Mouse (Mus musculus) skeletal muscle tissue, adult 2 months (tissue): ENCODE results near the gene Nfib.
"Not testable (repeated sequence)": the region's sequence is repeated elsewhere in the genome, so short reads cannot be mapped to it uniquely, and the experiment has no call there.

Source experiments
- DNase-seq: peaks from one replicate; pipeline ENCODE4 v3.0.0-alpha.2; 2012; ENCODE audit warnings: low read depth, low spot score

Nfib gene

GRCm38 (mm10) chr4:82303362-82303900, 402.1 kb downstream of the Nfib start:
- DNase-seq: no peak

- no peak for DNase-seq
Measured at GRCm38 (mm10) chr4:82302901-82303300, 402.6 kb downstream of the Nfib start.

GRCm38 (mm10) chr4:82298606-82299005, 406.9 kb downstream of the Nfib start:
- no peak for DNase-seq

- no peak for DNase-seq
Measured at GRCm38 (mm10) chr4:82297562-82297961, 408.0 kb downstream of the Nfib start.

GRCm38 (mm10) chr4:82294066-82294465, 411.5 kb downstream of the Nfib start:
- no peak for DNase-seq

DNA sequence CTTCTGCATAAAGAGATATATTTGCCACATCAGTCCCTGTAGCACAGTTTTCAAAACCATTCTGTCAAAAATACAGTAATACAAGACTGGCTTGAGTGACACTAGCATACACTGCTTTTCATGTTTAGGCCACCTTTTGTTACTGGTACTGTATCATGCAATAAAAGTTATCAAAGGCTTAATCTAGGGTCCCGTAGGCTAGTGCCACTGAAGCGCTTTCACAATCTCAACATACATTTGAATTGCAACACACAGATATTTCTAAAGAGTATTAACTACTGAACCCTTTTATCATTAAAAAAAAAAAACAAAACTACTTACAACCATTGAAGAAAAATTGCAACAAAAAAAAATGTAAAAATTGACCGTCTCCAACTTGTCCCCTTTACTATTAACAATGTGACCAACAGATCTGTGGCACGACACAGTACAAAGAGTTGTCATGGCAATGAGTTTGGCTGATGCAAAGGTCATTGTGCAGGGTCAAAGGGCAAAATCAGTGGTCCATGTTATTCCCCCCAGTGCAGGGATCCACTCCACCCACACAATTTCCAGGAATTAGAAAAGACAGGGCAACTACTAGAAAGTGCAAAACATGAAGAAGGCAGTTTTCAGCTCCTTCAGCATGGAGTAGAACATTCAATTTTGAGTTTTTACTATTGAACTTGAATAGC, 414.2 kb downstream of the Nfib start:
- DNase-seq: no peak

- DNase-seq: no peak
Measured at GRCm38 (mm10) chr4:82290623-82291022, 414.9 kb downstream of the Nfib start.

GRCm38 (mm10) chr4:82289596-82289995, 416.0 kb downstream of the Nfib start:
- DNase-seq: no peak

DNA sequence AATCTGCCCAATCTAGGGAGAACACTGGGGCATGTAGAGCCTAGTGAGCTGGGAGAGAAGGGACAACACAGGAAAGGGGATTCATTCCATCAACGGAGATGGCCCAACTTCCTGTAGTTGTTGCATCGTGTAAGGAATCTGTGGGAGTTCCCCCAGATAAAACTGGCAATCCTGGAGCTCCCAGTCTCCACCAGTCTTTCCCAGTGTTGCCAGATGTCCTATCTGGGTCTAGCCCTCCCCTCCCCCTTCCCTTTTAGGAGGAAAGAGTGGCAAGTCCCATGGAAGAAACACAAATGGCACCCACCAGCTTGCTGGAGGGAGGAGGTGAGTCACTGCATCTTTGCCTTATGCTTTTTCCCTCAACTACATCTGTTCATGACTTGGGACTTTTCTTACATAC, 417.4 kb downstream of the Nfib start:
- DNase-seq: no peak

DNA sequence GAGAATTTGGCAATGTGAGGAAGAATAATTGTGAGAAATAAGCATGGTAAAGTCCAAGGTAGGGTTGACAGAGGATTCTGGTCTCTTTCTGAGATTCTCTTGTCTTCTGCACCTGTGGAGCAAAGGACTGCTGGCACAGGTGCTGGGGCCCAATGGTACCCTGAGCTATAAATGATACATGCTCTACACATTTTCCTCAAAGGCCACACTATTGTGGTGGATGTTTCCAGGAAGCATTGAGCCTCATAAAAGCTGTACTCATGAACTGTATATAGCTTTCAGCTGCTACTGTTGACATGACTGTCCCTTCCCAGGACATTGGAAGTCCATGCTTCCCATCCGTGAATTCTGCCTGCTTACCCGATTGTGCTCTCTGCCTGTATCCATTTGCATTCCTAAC, 418.1 kb downstream of the Nfib start:
- no peak for DNase-seq

DNA sequence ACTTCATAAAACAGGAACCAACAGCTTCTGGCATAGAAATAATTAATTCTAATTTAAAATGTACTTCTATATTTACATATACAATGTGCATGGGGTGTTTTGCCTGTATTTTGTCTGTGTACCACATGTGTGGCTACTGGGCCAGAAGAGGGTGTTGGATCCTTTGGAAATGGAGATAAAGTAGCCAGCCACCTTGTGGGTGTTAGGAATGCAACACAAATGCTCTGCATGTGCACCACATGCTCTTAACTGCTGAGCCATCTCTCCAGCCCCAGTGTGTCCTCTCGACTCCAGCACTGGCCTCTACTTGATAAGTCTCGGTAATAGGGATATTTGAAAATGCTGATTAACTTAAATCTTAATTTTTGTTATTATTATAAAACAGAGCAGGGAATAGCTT, 418.6 kb downstream of the Nfib start:
- no peak for DNase-seq

DNA sequence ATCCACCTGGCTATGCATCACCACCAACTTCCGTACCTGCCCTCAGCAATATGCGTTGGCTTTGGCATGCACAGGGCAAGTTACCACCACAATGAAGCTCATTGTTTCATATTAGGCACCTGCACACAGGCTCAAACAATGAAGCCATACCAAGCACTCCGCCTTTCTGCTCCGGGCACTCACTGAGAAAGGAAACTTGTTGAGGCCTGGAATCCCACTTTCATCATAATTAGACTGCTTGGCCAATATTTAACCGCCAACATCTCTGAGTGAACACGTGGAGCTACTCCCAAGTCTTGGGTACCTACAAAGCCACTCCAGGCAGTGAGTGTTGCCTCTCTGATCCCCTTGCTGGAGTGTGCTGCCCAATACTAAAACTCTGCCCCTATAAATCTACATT, 422.0 kb downstream of the Nfib start:
- no peak for DNase-seq

DNA sequence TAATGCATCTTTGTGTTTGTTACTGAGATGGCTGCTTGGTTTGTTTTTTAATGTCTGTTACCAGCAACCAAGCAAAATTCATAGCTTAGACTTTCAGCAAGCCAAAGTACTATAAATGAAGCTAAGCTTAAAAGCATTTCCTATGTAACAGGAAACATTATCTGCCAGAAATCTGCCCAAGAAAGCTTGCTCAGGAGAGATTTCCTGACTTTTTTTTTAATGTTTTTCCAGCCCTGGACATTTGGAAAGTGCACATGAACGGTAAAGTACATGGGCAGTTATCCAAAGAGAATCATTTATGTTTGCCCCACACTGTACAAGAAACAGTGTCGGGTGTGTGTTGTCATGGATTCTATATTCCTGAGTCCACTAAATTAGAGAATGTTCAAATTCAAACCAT, 429.6 kb downstream of the Nfib start:
- DNase-seq: no peak

- no peak for DNase-seq
Measured at GRCm38 (mm10) chr4:82273049-82273754, 432.3 kb downstream of the Nfib start.

- DNase-seq: no peak
Measured at GRCm38 (mm10) chr4:82272099-82272498, 433.5 kb downstream of the Nfib start.

DNA sequence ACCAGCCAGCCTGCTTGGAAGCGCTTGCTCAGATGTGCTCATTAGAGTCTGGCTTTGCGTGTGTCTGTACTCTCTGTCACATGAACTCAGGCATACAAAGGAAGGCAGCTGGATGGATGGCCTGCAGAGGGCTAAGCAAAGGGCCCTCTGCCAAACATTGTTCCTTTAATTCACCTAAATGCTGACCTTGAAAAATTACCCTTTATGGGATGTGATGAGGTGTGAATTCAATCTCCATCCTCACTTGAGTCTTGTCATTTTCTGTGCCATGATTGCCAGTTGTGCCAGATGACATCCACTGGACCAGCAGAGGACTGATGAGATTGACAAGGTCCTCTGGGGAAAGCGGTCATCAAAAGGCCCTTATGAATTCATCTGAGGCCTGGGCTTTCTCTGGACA, 434.0 kb downstream of the Nfib start:
- no peak for DNase-seq

- DNase-seq: no peak
Measured at GRCm38 (mm10) chr4:82267832-82268778, 437.4 kb downstream of the Nfib start.

- DNase-seq: no peak
Measured at GRCm38 (mm10) chr4:82266066-82266619, 439.4 kb downstream of the Nfib start.

DNA sequence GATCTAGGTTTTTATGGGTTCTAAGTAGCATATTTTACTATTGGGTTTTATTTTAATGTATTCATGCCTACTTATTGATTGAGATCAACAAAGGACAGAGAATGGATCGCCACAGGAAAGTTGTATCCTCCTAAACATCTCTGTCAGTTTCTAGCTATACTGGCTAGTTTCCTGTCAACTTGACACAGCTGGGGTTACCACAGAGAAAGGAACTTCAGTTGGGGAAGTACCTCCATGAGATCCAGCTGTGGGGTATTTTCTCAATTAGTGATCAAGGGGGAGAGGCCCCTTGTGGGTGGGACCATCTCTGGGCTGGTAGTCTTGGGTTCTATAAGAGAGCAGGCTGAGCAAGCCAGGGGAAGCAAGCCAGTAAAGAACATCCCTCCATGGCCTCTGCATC, 447.0 kb downstream of the Nfib start:
- not testable (repeated sequence) for DNase-seq

- no peak for DNase-seq
Measured at GRCm38 (mm10) chr4:82252054-82252453, 453.5 kb downstream of the Nfib start.

DNA sequence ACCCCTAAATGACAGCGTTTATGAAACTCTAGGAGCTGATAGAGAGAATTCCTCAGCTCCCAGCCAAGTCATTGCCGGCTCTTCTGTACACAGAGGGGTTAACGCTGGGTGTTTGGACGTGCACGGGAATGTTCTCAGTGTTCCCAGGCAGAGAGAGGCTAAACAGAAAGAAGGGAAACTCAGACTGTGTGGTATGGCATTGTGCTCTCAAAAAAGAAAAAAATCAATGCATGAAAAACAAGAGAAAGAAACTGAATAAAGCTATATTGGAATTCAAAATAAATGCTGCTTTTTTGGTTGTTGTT, 455.2 kb downstream of the Nfib start:
- DNase-seq: no peak
